Mouse (Mus musculus): ENCODE data around the gene Farp1. TPM values are rescaled to one million over a fixed set of nuclear protein-coding genes. Genes with fewer than 3 reads are reported as not detected.

The Farp1 gene
- polyA plus RNA-seq, 3 experiments from 2014 or later, result 2.0 to 3.1 (median 2.9) TPM

DNA sequence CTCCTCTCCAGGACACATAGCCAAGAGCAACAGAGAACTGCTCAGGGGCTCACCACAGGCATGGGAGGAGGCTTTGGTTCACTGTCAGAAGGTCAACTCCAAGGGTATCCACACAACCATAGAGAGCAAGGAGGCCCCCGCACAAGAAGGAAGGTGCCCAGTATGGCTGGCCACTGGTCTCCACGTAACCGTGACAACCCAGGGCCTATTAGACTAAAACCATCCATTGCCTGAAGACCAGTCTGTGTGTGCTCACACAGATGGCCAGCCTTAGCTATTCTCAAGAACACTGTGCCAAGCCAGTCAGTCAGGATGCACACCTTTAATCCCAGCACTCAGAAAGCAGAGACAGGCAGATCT lies 282.3 kb downstream of the Farp1 start:
- no peak for ATAC-seq

DNA sequence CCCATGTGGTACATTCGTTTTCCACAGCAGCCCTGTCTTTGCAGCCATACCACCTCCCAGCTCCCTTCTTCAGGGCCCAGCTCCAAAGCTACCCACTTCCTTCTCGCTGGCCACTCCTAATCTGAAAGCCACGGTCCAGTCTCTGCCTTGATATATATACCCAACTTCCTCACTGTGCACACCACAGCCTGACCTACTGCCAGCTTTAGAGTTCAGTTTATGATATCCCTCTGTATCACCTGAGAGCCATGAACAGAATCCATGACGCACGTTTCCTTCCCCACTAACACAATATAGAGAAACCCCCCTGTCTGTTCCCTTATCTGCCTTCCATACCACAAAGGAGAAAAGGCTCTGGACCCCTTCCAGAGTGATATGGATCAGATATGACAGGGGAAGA lies 283.4 kb downstream of the Farp1 start:
- ATAC-seq, result no peak

DNA sequence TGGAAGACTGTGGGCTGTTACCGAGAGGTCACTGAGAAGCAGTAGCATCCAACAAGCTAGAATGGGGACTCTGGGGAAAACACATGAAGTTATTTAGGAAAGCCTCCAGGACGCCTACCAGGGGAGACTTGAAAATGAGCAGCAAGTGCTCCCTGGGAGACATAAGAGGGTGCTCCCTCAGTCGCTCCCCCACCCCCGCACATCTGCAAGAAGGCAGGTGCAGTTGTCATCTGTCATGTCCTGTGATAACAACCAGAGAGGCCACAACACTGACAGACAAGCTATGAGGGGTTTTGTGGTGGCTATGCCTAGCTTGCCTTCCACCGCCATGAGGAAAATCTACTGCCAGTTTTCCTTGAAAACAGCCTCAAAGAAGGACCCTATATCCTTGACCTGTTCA lies 287.1 kb downstream of the Farp1 start:
- no peak for ATAC-seq

- ATAC-seq, result no peak
Observed at GRCm38 (mm10) chr14:121322641-121323040, 287.6 kb downstream of the Farp1 start.

GRCm38 (mm10) chr14:121324521-121325330 lies 289.7 kb downstream of the Farp1 start:
- peak; percentile 84 for ATAC-seq

DNA sequence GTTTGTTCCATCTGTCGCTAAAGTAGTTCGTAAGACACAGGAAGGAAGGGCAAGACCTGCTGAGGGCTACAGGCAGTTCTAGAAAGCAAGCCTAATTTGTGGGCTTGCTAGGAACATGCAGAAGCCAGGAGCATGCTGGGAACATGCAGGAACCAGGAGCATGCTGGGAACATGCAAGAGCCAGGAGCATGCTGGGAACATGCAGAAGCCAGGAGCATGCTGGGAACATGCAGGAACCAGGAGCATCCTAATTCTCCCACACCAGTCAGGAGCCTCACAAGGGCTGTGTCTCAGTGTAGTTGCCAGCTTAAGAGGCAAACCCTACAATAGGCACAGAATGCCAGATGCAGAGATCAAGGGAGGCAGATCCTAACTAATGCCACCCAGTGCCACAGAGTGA lies 291.4 kb downstream of the Farp1 start:
- no peak for ATAC-seq

- ATAC-seq, result no peak
Observed at GRCm38 (mm10) chr14:121328878-121329277, 293.9 kb downstream of the Farp1 start.

DNA sequence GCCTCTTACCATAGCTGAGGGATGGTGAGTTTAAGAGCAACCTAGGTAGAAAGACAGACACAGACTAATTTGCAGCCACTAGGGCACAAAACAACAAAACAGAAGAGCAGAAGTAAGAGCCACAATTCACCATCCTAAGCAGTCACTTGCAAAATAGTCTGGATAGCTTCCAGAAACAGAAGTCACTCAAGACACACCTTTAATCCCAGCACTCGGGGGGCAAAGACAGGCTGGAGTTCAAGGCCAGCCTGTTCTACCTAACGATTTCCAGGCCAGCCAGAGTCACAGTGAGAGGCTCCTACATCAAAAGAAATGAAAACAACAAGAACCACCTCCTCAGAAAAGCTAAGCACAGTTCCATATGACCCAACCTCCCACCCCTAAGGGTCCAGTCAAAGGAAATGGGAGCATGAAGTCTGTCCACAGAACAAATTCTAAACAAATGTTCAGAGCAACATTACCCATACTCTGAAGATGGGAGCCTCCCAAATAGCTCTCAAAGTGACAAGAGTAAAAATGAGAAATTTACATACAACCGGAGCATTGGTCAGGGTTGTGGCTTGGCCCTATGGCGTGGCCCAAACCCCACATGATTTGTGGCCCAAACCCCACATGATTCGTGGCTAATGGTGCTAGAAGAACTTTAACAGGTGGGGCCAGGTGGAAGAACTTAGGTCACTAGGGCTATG lies 294.5 kb downstream of the Farp1 start:
- no peak for ATAC-seq

DNA sequence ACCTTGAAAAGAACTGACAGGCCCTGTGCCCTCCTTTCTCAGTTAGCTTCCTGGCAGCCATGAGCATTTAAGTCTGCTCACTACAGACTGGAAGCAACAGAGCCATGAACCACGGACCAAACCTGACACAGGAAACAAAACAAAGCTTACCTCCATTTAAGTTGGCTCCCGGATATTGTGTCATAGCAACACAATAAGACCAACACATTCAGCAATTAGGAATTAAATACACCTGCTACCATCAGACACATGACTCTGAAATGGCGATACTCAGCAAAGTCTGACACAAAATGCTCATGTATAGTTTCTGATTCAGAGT lies 295.0 kb downstream of the Farp1 start:
- peak; percentile 53 for ATAC-seq

Other genes starting within 250 kb of the Farp1 start
- gene Ipo5, start 124.0 kb upstream of the Farp1 start, polyA plus RNA-seq (2017; shearing (Covaris generic)), result 10 to 100 TPM; 38.0 to 51.8 (median 38.7) TPM